Mouse (Mus musculus): ENCODE measurements around the gene Camkmt. TPM values are rescaled to one million over a fixed set of nuclear protein-coding genes. Genes with fewer than 3 reads are reported as not detected.

Camkmt gene
- 11.3 TPM for polyA plus RNA-seq (2014; fragmentation: Illumina TruSeq; extraction: RNeasy Lipid Tissue Mini Kit (QIAGEN cat#74804); ENCODE audit: low read depth, low replicate concordance)

DNA sequence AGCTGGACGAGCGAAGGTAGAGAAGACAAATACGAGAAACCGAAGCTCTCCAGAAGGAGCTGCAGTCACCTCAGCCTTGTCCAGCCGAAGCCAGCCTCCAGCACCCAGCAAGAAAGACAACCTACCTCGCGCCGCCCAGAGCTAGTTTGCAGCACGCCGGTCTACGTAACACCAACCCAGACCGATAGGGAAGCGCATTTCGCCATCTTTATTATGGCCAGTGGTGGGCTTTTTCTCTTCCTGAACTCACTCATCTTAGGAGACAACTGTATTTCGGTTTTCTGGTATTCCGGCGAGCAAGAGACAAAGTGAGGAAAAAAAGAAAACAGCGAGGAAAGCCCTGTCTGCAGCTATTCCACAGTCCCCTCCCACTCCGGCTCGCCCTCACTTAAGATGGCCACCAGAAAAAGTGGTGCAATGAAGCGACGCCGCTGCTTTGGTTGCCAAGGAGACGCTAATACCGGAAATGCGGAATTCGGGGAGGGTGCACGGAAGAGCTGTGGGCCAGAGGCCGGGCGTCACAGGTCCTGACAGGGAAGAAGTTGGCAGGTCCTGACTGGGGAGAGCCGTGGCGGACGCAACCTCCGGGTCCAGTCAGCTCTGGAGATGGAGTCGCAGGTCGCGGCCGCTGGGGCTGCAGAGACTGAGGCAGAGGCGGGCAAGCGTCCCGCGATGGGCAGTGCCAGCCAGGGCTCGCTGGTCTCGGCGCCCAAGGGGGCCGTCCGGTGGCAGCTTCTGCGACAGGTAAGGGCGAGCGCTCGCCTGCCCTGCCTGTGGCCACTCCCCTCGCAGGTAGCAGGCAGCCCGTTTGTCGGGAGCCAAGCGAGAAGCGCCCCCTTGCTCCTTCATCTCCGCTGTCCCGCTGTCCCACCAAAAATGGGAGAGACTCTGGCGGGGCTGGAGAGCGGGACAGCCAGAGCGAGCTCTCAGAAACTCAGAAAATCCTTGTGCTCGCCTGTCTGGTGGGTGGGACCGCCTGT, at the start of gene Camkmt, which contains the start of gene Prepl:
TSS of gene Camkmt (plus strand) at position 433 of the 980 bp plus-strand sequence.
TSS of gene Prepl (minus strand) at position 122 of the 980 bp plus-strand sequence.

Other genes starting within 250 kb of the Camkmt start
- gene Ppm1b, start 133.8 kb upstream of the Camkmt start, polyA plus RNA-seq (2014; fragmentation: Illumina TruSeq; extraction: RNeasy Lipid Tissue Mini Kit (QIAGEN cat#74804); ENCODE audit: low read depth, low replicate concordance), result 249 TPM
- gene Slc3a1, start 62.2 kb upstream of the Camkmt start, polyA plus RNA-seq (2014; fragmentation: Illumina TruSeq; extraction: RNeasy Lipid Tissue Mini Kit (QIAGEN cat#74804); ENCODE audit: low read depth, low replicate concordance), result 0.80 TPM
- 37.7 TPM for gene Prepl, start 311 bp upstream of the Camkmt start, polyA plus RNA-seq (2014; fragmentation: Illumina TruSeq; extraction: RNeasy Lipid Tissue Mini Kit (QIAGEN cat#74804); ENCODE audit: low read depth, low replicate concordance)